Mouse (Mus musculus) heart, adult 2 months (tissue): ENCODE measurements around the gene Olfr968.

Source experiments
- CTCF ChIP-seq: fragments of 200-600 bp; IDR thresholded peaks from 2 replicates; pipeline ENCODE4 v1.8.1; 2022; ENCODE audit warnings: antibody characterized with exemption, mild to moderate bottlenecking, moderate library complexity
- POLR2A ChIP-seq: fragments of 200-500 bp; IDR thresholded peaks from 2 replicates; pipeline ENCODE4 v1.6.1; 2011; ENCODE audit warnings: mild to moderate bottlenecking, low read depth, low read length, control low read depth; ENCODE audit not compliant: insufficient read depth

DNA sequence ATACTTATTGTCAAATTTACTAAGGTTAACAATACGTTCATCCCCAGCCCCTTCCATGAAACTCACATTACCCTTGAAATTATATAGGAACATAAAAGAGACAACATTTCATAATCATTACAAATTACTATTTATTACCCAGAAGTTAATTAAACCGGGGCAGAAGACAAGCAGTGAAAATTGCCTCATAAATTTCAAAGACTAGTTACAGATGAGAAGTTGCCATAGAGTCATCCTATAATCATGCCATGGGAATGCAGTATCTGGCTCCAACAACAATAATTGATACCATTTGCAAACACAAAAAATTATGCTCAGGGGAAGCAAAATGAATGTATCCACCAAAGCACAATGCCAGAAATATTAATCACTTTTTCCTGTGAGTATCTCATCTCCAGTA is 7.5 kb upstream of the Olfr968 start, which contains the start of gene Olfr969:
- no peak for TF ChIP-seq CTCF
- no peak for TF ChIP-seq POLR2A
